Mouse (Mus musculus): ENCODE data around the gene Zfp942.
A peak's percentile ranks its signal among the peaks of the same experiment; 100 is the strongest.

The Zfp942 gene

GRCm38 (mm10) chr17:21962107-21962907, at the start of gene Zfp942, which contains the start of gene Zfp943:
Gene Zfp942 (minus strand): TSS chr17:21962464.
Gene Zfp943 (plus strand): TSS chr17:21962552.
- DNase-seq (ENCODE audit: low read depth): peak; percentile 32

DNA sequence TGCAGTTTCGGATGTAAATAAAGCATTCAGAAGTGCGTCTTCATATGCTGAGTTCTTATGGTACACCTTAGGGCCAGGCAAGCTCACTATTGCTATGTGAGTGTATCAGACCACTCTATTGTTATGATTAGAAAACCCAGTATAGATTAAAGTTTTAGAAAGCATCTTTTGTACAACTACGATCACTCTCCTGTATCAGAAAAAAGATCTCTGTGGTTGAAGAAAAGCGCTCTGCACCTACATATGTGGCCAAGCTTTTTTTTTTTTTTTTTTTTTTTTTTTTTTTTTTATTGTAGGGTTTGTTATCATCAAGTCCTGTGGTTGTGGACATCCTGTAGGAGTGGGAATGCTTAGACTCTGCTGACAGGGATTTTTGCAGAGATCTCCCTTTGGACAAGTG, 1.0 kb upstream of the Zfp942 start:
- no peak for DNase-seq (ENCODE audit: low read depth)

- peak; percentile 23 for DNase-seq (ENCODE audit: low read depth)
Observed at GRCm38 (mm10) chr17:21909456-21910052, 52.7 kb downstream of the Zfp942 start, which contains the start of gene Zfp995. Gene Zfp995 (minus strand): TSS chr17:21909926.

DNA sequence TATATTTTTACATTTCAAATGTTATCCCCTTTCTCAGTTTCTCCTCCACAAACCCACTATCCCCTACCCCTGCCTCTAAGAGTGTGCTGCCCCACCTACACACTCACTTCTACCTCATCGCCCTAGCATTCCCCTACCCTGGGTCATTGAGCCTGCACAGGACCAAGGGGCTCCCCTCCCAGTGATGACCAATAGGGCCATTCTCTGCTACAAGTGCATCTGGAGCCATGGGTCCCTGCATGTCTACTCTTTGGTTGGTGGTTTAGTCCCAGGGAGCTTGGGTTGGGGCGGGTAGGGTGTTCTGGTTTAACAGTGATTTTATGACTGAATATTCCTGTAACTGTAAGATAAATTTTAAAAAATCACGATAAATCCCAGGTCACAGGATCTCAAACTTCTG, 53.2 kb downstream of the Zfp942 start:
- no peak for DNase-seq (ENCODE audit: low read depth)

Measured in fibroblast of lung, adult 2 months (primary cell).